Mouse (Mus musculus) intestine, postnatal 0 days (tissue): Measurements from ENCODE around the gene 1110002E22Rik. TPM values are rescaled to one million over a fixed set of nuclear protein-coding genes. Genes with fewer than 3 reads are reported as not detected.

ENCODE experiments used
- ATAC-seq: fragments of 200-750 bp; cut with Nextera tagmentation; 2 replicates; pipeline ENCODE4 v1.8.0; 2017; ENCODE audit warnings: mild to moderate bottlenecking, moderate TSS enrichment, moderate library complexity
- H3K27ac ChIP-seq: fragments of 300-500 bp; sonication (generic); 2 replicates; pipeline ENCODE4 v1.5.1; 2014; ENCODE audit warnings: mild to moderate bottlenecking, low read depth, low read length, moderate library complexity
- H3K27me3 ChIP-seq: fragments of 300-500 bp; sonication (generic); replicated peaks from 2 replicates; pipeline ENCODE4 v1.6.1; 2014; ENCODE audit warnings: low read length, mixed read lengths; ENCODE audit not compliant: control insufficient read depth, insufficient read depth
- H3K36me3 ChIP-seq: fragments of 300-500 bp; sonication (generic); 2 replicates; pipeline ENCODE4 v1.6.1; 2014; ENCODE audit warnings: mild to moderate bottlenecking, moderate library complexity; ENCODE audit not compliant: control insufficient read depth, insufficient read depth
- H3K4me1 ChIP-seq: fragments of 300-500 bp; sonication (generic); replicated peaks from 2 replicates; pipeline ENCODE4 v1.6.1; 2014; ENCODE audit warnings: antibody characterized with exemption, low read length, mixed read lengths; ENCODE audit not compliant: control insufficient read depth, insufficient read depth
- H3K4me2 ChIP-seq: fragments of 300-500 bp; sonication (generic); replicated peaks from 2 replicates; pipeline ENCODE4 v1.6.1; 2014; ENCODE audit warnings: low read depth, mild to moderate bottlenecking, moderate library complexity
- H3K4me3 ChIP-seq: fragments of 300-500 bp; sonication (generic); 2 replicates; pipeline ENCODE4 v1.5.1; 2014; ENCODE audit warnings: low read depth, low read length
- H3K9ac ChIP-seq: fragments of 300-500 bp; sonication (generic); 2 replicates; pipeline ENCODE4 v1.6.1; 2014; ENCODE audit warnings: mild to moderate bottlenecking, low read depth, low read length
- H3K9me3 ChIP-seq: fragments of 300-500 bp; sonication (generic); 2 replicates; pipeline ENCODE4 v1.6.1; 2016; ENCODE audit warnings: mixed run types; ENCODE audit not compliant: control insufficient read depth
- CTCF ChIP-seq: sonication (generic); IDR thresholded peaks from 2 replicates; pipeline ENCODE4 v1.5.1; 2016; ENCODE audit warnings: low read depth, mild to moderate bottlenecking, control low read depth, antibody characterized with exemption, moderate library complexity
- WGBS: fragments of 180-500 bp; shearing (Covaris S2); extraction: QIAGEN DNeasy Blood & Tissue Kit; methylation state at CpG from one replicate; pipeline ENCODE4 v1.1.7; 2014; 5-methylcytosine and 5-hydroxymethylcytosine counted together
- polyA plus RNA-seq: library from polyadenylated mRNA; unstranded; fragments of >200 nt; fragmentation: Nextera tagmentation; extraction: Ambion mirVana; gene quantifications from 2 replicates; pipeline ENCODE4 v1.2.1, GENCODE M21; 2015

1110002E22Rik gene
- polyA plus RNA-seq, 1 experiment from 2014 or later = 0.07 TPM

GRCm38 (mm10) chr3:138110910-138111782 is 46.3 kb downstream of the 1110002E22Rik start:
- 91% methylated on average over 19 of the region's 19 CpGs for WGBS
- TF ChIP-seq CTCF = no peak
- Histone ChIP-seq H3K4me1 (no peaks in the 10 kb centered on the region), H3K36me3 (peaks cover 75% of the 10 kb centered on the region), H3K9me3 (no peaks in the 10 kb centered on the region), H3K9ac (no peak overlapping the region), H3K4me2 (no peak overlapping the region), H3K27me3 (no peaks in the 10 kb centered on the region), H3K27ac (no peak overlapping the region), H3K4me3 (no peak overlapping the region)
- ATAC-seq = peak; percentile 41

- Histone ChIP-seq H3K27ac (no peak overlapping the region), H3K4me3 (no peak overlapping the region), H3K9me3 (no peaks in the 10 kb centered on the region), H3K27me3 (no peaks in the 10 kb centered on the region), H3K9ac (no peak overlapping the region), H3K4me1 (no peaks in the 10 kb centered on the region; the same call in 1 of the 2 replicates), H3K36me3 (peaks cover 60% of the 10 kb centered on the region), H3K4me2 (no peak overlapping the region)
- no peak for TF ChIP-seq CTCF
- no peak for ATAC-seq
- 86% methylated on average over 17 of the region's 17 CpGs for WGBS
Observed at GRCm38 (mm10) chr3:138114106-138114505, 49.3 kb downstream of the 1110002E22Rik start.

GRCm38 (mm10) chr3:138116871-138117270 is 52.0 kb downstream of the 1110002E22Rik start:
- 78% methylated on average over 4 of the region's 4 CpGs for WGBS
- Histone ChIP-seq H3K4me3 (no peak overlapping the region), H3K4me1 (no peaks in the 10 kb centered on the region; the same call in 1 of the 2 replicates), H3K9ac (no peak overlapping the region), H3K4me2 (no peak overlapping the region), H3K36me3 (peaks cover 43% of the 10 kb centered on the region), H3K27ac (no peak overlapping the region), H3K27me3 (no peaks in the 10 kb centered on the region), H3K9me3 (no peaks in the 10 kb centered on the region)
- ATAC-seq = no peak
- no peak for TF ChIP-seq CTCF

- no peak overlapping the region for H3K4me2 ChIP-seq
- H3K9me3 ChIP-seq = no peaks in the 10 kb centered on the region
- no peak for ATAC-seq
- H3K27me3 ChIP-seq = no peaks in the 10 kb centered on the region
- 0 out of 2 replicates have a peak overlapping the region, but pooled peaks have one; percentile 22 for H3K9ac ChIP-seq
- H3K4me3 ChIP-seq = no peak overlapping the region
- WGBS = 51% methylated on average over 6 of the region's 6 CpGs
- peak overlapping the region; percentile 58 for H3K27ac ChIP-seq
- peaks cover 36% of the 10 kb centered on the region for H3K36me3 ChIP-seq
- H3K4me1 ChIP-seq = no peaks in the 10 kb centered on the region; the same call in 1 of the 2 replicates
- no peak for TF ChIP-seq CTCF
Observed at GRCm38 (mm10) chr3:138118392-138118791, 53.5 kb downstream of the 1110002E22Rik start.

GRCm38 (mm10) chr3:138118831-138119230 is 54.0 kb downstream of the 1110002E22Rik start:
- H3K4me2 ChIP-seq = no peak overlapping the region

GRCm38 (mm10) chr3:138119444-138120105 is 54.7 kb downstream of the 1110002E22Rik start:
- H3K27me3 ChIP-seq = no peaks in the 10 kb centered on the region
- H3K4me3 ChIP-seq = no peak overlapping the region
- H3K4me1 ChIP-seq = no peaks in the 10 kb centered on the region; the same call in 1 of the 2 replicates
- TF ChIP-seq CTCF = no peak
- 88% methylated on average over 16 of the region's 16 CpGs for WGBS
- no peak for ATAC-seq
- no peak overlapping the region for H3K9ac ChIP-seq
- H3K27ac ChIP-seq = peak overlapping the region; percentile 51; the same call in 1 of the 2 replicates
- H3K4me2 ChIP-seq = no peak overlapping the region
- no peaks in the 10 kb centered on the region for H3K9me3 ChIP-seq
- peaks cover 33% of the 10 kb centered on the region for H3K36me3 ChIP-seq

More at GRCm38 (mm10) chr3:138118831-138119230, 54.0 kb downstream of the 1110002E22Rik start:
- H3K9ac ChIP-seq = 0 out of 2 replicates have a peak overlapping the region, but pooled peaks have one; percentile 22
- H3K4me1 ChIP-seq = no peaks in the 10 kb centered on the region; the same call in 1 of the 2 replicates
- H3K36me3 ChIP-seq = peaks cover 36% of the 10 kb centered on the region
- H3K27me3 ChIP-seq = no peaks in the 10 kb centered on the region
- no peak overlapping the region for H3K4me3 ChIP-seq
- peak overlapping the region; percentile 58 for H3K27ac ChIP-seq
- no peak for ATAC-seq
- no peaks in the 10 kb centered on the region for H3K9me3 ChIP-seq
- no peak for TF ChIP-seq CTCF
- WGBS = 70% methylated on average over 14 of the region's 14 CpGs
